Mouse (Mus musculus): ENCODE data around the gene Nhej1.

Nhej1 gene

GRCm38 (mm10) chr1:75128641-75129040, 3.6 kb upstream of the Nhej1 start:
- peak; percentile 58 for ATAC-seq (ENCODE audit: low TSS enrichment)

DNA sequence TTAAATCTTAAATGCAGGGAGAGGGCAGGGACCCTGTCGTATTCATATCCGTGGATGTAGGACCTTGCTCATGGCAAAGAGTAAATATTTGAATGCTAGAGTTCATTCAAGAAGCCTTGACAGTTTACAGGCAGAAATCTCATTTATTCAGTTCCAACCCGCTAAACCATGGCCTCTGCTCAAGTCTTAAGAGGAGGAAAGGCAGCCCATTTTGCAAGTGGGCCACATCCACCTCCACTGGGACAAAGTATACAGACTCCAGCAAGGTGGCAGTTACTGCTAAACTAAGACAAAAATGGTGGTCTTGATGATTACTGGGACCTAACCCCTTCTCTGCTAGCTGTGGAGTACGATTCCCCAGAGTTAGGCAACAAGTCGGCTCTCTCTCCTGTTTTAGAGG, 418 bp upstream of the Nhej1 start:
- no peak for ATAC-seq (ENCODE audit: low TSS enrichment)

DNA sequence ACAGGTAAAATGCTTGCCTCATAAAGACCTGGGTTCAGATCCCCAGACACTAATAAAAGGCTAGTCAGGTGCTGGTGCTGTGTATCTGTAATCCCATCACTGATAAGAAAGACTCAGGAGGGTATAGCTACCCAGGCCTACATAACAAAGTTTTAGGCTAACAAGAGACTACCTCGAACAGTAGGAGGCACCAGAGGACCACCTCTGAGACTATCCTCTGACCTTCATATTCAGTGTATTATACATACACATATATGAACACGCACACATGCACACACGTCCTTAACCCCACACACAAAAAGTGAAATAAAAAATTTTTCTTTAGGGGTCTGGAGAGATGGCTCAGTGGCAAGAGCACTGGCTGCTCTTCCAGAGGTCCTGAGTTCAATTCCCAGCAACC, 2.8 kb downstream of the Nhej1 start:
- ATAC-seq (ENCODE audit: low TSS enrichment), result no peak

GRCm38 (mm10) chr1:75052091-75052490, 72.9 kb downstream of the Nhej1 start:
- ATAC-seq (ENCODE audit: low TSS enrichment), result peak; percentile 41; the same call in 1 of the 2 replicates

GRCm38 (mm10) chr1:75051428-75051827, 73.6 kb downstream of the Nhej1 start:
- ATAC-seq (ENCODE audit: low TSS enrichment), result no peak

DNA sequence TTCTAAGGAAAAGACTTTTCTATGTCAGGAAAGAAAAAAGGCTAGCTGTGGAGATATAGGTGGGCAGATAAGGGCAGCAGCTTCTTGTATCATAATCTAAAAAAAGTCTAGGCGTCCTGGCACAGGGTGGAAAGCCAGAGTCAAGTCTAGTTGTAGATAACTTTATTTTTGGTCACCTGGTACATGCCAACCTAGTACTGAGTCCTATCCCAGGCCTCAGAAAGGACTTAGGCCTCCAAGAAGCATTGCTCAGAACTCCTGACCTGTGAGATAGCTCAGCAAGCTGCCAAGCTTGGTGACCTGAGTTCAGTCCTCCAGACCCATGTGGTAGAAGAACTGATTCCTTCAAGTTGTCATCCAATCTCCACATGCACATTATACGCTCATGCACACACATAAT, 76.4 kb downstream of the Nhej1 start:
- ATAC-seq (ENCODE audit: low TSS enrichment), result no peak

- no peak for ATAC-seq (ENCODE audit: low TSS enrichment)
Observed at GRCm38 (mm10) chr1:75048041-75048440, 77.0 kb downstream of the Nhej1 start.

DNA sequence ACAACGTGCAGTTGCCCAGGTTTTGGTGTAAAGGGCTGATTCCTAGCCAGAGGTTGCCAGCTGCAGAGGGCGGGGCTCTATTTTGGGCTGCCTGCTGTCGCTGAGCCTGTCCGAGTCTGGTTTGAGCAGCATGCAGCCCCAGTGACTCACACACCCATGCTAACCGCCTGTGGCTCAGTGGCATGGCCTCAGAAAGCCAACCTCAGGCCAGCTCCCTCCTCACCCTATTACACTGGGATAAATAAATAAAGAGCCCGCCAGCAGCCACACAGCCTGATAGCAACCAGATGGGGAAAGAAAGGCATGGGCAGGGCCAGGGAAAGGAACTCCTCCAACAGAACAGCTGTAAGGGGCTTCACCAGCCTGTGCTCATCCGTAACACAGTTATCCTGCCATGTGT, 84.6 kb downstream of the Nhej1 start:
- ATAC-seq (ENCODE audit: low TSS enrichment), result no peak

- no peak for ATAC-seq (ENCODE audit: low TSS enrichment)
Observed at GRCm38 (mm10) chr1:75032041-75032440, 93.0 kb downstream of the Nhej1 start.

DNA sequence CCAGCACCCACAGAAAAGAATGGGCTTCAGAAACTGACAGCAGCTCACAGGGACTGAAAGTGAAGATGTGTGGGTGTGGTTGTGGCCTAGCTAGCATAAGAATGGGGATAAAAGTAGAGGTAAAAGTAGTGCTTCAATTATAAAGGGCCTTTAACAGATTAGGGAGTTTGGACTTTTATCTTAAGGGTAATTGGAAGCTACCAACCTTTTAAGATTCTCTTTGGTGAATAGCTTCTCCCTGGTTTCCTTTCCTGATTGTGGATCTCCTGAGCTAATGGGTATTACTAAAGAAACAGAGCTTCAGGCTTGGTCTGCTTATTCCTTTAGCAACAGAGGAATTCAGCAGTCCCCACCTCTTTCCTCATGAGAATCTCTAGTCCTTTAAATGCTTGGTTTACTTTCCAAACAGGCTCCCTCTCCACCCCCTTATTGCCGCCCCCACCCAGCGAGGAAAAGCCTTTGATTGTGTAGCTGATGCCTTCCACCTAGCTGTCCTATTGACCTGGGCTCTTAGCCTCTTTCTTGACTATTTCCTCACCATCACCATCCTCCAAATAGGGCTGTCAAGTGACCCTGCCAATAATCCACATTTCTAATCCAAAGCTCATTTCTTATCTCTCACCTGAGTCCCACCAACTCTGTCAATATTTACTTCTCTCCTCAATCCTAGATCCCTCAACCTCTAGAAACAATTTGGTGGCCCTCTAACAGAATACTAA, 97.8 kb downstream of the Nhej1 start:
- no peak for ATAC-seq (ENCODE audit: low TSS enrichment)

- no peak for ATAC-seq (ENCODE audit: low TSS enrichment)
Observed at GRCm38 (mm10) chr1:75024419-75025199, 100.4 kb downstream of the Nhej1 start.

DNA sequence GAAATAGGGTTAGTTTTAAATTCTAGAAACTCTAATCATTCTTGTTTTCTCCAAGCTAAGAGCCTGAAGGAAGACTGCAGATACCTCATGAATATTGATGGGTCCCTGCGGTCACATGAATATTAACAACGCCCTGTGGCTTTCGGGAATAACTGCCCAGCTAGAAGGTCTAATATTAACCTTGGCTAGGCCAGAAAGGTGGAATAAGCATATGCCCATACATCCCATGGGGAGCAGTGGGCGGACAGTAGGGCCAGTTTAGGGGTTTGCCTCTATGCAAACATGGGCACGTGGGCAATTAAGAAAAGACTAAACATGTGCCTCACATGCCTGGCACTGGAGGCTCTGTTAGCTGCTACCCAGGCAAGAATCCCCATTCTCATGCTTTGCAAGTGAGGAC, 102.8 kb downstream of the Nhej1 start:
- ATAC-seq (ENCODE audit: low TSS enrichment), result no peak

DNA sequence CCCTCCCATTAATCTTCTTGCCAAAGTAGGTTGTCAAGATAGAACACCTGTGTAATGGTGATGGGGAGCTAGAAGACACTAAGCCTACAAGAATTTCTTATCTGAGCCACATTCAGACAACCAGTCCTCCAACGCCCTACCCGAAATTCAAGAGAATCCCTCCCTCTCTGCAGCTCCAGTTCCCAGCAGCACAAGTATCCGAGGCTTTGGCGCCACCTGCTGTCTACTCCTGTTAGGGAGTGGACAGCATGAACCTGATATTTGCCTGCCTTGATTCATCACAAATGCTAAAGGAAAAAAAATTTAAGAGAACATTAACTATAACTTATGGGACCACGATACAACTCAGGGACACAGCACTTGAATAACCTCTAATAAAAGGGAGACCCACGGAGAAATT, 108.2 kb downstream of the Nhej1 start:
- peak; percentile 88 for ATAC-seq (ENCODE audit: low TSS enrichment)

DNA sequence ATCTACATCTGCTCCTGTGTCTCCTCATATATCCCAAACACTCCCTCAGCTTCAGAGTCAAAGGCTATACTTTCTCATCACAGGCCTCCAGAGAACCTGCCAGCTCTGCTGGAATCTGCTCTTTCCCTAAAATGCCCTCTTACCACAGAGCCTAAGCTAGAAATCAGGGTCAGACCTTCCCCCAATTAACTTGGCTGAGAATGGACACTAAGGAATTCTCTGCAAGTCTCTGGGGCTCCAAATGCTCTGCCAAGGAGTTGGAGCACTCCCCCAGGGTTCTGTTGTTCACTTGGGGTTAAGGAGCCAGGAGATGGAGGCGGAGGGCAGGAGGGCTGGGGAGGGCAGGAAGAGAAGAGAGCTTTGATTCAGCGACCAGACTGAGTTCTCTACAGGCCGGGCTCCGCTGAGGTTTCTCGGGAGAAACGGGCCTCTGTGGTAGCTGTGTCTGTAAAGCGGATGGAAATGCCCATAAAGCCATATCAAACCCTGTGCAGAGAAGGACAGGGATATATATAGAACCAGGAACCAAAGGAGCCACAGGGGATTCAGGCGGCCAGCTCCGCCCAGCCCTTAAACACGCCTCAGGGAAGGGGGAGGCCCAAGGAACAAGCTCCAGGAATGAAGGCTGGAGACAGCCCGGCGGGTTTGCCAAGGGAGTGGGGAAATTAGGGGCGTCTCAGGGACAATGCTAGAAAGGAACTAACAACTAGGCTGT, 109.3 kb downstream of the Nhej1 start:
- no peak for ATAC-seq (ENCODE audit: low TSS enrichment)

DNA sequence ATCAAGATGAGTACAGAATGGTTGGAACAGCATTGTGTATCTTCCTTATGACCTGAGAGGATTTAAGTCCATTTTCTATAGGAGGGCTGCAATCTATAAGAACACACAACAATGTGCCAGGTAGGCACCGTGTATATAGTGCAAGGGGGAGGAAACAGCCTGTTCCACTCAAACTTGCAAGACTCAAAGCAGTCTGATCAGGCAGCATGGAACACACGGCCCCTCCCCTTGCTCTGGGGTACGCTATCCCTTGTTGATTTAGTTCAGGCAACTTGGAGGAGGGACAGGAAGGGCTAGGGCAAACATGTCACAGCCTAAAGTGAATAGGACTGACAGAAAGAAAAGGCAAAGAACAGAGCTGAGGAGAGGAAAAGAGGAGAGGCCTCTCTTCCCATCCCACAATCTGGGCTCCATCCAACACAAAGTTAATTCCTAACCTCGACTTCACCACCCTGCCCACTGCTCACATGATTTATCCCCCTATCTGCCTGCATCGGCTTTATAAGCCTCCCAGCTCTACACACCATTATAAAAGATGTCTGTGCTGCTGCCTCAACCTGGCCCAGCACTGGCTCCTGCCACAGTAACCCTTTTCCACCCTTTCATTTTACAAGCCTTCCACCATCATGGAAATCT, 110.7 kb downstream of the Nhej1 start:
- no peak for ATAC-seq (ENCODE audit: low TSS enrichment)

DNA sequence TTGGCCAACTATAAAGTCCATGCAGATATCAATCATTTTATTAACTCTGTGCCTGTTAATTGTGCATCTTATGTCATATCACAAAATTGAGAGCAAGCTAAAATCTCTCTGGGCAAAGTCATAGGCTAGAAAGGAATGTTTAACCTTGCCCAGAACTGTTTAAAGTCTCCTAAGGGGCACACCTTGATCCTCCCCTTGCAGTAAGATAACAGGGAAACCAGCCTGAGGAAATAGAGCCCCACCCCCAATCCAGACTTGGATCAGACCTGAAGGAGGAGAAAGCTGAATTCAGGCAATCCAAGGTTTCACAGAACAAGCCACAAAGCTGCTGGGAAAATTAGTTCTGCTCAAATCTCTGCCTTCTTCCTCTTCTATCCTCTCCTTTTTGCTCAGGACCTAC, 114.2 kb downstream of the Nhej1 start:
- no peak for ATAC-seq (ENCODE audit: low TSS enrichment)

DNA sequence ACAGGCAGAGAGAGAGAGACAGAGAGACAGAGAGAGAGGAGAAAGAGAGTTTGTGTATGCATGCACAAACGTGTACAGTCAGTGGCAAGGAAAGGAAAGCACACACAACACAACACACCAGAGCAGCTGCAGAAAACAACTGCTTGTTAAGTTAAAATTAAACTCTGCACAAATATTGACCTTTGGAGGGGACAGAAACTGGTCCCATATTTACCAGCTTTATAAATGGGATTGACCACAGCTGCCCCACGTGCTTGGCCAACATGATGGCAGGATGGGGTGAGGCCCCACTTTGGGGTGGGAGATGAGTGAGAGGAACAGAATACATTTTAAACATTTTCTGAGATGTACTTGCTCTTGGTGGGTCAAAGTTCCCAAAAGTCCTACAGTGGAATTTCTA, 114.8 kb downstream of the Nhej1 start:
- no peak for ATAC-seq (ENCODE audit: low TSS enrichment)

GRCm38 (mm10) chr1:75006016-75006415, 119.0 kb downstream of the Nhej1 start:
- no peak for ATAC-seq (ENCODE audit: low TSS enrichment)

- no peak for ATAC-seq (ENCODE audit: low TSS enrichment)
Observed at GRCm38 (mm10) chr1:75001183-75001582, 123.8 kb downstream of the Nhej1 start.

- ATAC-seq (ENCODE audit: low TSS enrichment), result no peak
Observed at GRCm38 (mm10) chr1:75000496-75000895, 124.5 kb downstream of the Nhej1 start.

GRCm38 (mm10) chr1:74999173-74999572, 125.8 kb downstream of the Nhej1 start:
- ATAC-seq (ENCODE audit: low TSS enrichment), result no peak

DNA sequence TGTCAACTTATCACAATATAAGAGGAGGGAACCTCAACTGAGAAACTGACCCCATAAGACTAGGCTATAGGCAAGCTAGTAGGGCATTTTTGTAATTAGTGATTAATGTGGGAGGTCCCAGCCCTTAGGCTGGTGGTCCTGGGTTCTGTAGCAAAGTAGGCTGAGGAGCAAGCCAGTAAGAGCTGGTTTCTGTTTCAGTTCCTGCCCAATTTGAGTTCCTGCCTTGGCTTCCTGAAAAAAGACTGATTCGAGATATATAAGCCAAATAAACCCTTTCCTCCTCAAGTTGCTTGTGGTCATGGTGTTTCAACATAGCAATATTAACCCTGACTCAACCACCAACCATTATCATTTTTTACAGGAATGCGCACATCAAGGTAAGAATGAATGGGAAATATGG, 127.8 kb downstream of the Nhej1 start:
- no peak for ATAC-seq (ENCODE audit: low TSS enrichment)
